Mouse (Mus musculus) granulocyte monocyte progenitor cell, adult 5-6 weeks (primary cell): ENCODE measurements at regions not wholly inside any gene's neighbourhood (a gene's known extent, or its start where the extent isn't known, plus 50 kb on each side); places are given as distances from the start of the nearest gene placed in this dataset.

ENCODE experiments used
- ATAC-seq: replicated peaks from 2 replicates; pipeline ENCODE4 v1.8.0; 2016; ENCODE audit warnings: mild to moderate bottlenecking, moderate TSS enrichment, inconsistent platforms; ENCODE audit not compliant: poor library complexity, severe bottlenecking

DNA sequence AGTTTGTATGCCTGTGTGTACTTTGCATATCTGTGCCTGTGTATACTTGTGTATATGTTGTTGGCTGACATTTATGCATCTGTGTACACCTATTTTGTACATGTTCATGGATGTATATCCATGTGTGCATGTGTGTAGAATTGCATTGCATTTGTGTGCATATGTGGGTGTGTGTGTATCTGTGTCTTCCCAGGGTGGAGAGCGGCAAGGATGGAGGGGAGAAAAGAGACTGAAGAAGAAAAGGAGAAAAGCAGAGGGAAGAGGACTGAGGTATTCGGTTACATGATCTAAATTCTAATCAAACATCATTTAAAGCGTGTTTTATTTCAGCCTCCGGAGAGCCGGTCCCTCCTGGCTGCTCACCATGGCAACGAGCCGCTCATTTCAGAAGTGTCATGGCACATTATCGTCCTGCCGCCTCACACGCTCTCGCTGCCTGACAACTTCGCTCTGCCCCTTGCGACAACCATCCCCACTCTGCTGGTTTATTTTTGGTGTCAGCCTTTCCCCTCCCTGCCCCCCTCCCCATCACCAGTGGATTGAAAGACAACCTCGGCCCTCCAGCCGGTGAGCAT is 58.6 kb downstream of the Mrm1 start:
- no peak for ATAC-seq

DNA sequence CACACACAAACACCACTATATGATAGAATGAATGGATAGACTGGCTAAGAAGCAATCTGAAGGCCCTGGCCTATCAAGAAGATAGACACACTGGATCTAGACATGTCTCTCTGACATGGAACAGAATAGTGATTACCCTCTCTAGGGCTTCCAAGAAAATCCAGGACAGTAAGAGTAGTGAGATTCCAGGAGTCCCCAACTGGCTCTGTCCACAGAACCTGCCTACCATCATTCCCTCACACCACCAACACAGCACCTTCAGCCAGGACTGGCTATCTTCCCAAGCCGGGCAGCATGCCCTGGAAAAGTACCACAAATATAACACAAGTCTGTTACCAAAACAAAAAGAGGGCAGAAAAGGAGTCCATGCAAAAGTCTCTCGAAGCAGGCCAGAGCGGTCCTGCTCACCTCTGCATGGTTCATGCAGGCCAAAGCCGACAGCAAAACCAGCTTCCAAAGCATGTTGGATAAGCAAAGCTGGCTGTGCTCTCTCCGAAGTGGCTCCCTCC is 59.8 kb downstream of the Mrm1 start:
- ATAC-seq: no peak

DNA sequence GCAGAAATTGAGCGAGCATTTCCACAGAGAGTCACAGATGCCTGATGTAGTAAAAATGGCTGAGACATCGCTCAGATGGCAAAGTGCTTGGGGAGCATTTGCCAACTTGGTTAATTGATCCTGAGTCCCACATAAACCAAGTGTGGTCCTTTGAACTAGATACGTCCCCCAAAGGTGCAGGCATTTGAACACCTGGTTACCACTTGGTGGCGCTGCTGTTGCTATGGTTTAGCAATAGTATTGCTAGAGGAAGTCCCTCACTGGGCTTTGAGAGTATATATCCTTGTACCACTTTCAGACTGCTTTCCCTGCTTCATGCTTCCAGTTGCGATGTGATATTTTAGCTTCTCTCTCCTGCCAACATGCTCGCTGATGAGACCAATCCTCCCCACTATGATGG is 67.3 kb downstream of the Mrm1 start:
- ATAC-seq: no peak

- no peak for ATAC-seq
Measured at GRCm38 (mm10) chr11:84749490-84750349, 69.6 kb downstream of the Mrm1 start.

DNA sequence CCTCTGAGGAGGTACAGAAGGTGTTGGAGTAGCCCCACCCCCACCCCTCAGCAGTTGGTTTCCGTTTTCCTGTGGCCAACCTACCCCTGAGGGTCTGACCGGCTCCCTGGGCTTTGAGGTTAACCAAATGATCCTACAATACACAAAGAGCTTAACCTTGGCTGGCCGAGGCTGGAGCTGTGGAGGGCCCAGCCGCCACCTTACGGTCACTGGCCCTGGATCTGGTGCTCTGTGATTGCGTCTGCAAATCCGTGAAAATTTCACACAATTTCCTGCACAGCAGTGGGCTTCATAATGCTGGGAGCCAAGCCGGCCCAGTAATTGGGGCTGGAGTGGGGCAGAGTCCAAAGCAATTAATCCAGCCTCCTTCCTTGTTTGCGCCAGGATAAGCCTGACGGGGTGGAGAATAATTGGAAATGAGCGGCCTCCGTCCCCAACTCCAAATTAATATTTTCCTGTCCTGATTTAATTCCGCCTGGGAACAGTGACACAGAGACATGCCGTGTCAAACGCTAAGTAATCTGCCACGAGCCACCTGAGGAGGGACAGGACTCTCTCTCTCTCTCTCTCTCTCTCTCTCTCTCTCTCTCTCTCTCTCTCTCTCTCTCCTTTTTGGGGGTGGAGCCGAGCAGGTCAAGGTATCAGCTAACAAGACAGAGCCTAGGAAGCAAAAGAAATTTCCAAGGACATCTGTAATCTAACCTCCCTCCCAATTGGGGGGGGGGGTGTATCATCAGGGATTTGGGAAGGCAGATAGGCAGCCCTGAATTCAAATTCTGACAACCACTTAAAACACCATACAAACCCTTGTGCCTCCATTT is 80.3 kb downstream of the Mrm1 start:
- no peak for ATAC-seq

DNA sequence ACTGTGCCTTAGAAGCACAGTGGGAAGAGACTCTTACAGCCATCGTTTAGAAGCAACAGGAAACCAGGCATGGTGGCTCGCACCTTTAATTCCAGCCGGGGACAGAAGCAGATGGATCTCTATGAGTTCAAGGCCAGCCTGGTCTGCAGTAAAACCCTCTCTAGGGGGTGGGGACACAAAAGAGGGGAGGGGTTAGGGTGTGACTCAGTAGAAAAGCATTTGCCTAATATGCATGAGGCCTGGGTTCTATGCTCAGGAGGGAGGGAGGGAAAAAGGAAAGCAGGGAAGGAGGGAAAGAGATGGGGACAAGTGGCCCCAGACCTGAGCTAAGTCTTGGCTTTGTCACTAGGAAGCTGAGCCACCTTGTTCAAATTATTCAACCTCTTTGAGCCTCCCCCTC is 81.2 kb downstream of the Mrm1 start:
- no peak for ATAC-seq

- no peak for ATAC-seq
Measured at GRCm38 (mm10) chr11:84731890-84732289, 87.4 kb downstream of the Mrm1 start.

GRCm38 (mm10) chr11:84730218-84730617 is 89.1 kb downstream of the Mrm1 start:
- ATAC-seq: no peak

DNA sequence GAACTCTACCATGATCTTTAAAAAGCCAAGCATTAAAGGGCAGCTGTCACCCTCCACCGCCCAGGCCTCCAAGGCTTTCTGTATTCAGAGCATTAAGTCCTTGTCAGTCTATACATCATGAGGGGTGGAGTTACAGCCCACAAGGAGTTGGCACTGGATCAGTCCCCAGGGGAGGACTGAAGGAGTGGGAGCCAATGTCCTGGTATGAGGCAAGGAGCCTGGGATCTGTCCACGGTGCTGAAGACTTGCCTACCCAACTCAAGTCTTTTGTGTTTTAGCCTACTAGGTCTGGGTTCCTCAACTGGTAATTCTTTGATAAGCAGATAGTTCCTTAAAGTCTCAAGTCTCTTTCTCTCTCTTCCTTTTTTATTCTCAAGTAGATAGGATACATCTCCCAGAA is 90.1 kb downstream of the Mrm1 start:
- no peak for ATAC-seq

- ATAC-seq: no peak
Measured at GRCm38 (mm10) chr11:84725936-84726613, 93.2 kb downstream of the Mrm1 start.

DNA sequence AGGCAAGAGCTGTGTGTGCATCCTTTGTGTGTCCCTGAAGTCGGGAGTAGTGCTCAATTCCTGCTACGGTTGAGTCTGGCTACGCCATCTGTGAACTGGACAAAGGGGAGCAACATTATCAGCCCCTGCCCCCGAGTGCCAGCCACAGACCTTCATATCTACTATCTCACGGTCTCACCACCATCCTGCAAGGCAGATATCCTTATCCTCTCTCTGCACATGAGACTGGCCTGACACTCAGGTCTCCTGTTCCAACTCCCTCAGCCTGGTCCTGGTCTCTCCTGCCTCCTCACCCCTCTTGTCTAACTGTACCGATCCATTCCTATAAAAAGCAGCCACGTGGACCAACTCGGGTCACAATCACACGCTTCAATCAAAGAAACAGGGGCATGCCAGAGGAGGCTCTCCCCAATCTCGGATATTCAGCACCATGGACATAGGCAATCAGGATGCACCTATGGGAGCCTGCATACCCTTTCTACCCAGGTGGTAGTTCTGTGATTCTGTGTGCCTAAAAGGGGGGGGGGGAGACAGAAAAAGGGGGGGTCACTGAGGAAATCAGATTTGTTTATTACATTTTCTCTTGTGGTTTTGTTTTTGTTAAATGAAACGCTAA is 94.0 kb downstream of the Mrm1 start:
- no peak for ATAC-seq

DNA sequence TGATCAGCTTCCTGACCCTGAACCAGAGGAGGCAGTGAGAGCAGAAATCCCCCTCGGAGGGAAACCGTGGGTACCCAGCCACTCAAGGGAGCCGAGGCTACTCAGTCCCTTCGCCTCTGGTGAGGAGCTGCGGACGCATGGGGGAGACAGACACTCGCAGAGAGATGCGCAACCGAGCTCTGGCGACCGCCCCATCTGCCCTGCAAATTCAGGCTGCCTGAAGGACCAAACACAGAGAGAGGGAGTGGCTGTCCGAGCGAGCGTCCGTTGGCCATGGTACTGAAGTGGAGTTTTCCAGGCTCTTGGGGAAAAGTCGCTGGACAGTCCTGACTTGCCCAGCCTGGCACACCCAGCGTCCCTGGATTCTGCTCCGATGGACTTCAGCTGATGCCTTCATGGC is 95.2 kb downstream of the Mrm1 start:
- ATAC-seq: no peak

DNA sequence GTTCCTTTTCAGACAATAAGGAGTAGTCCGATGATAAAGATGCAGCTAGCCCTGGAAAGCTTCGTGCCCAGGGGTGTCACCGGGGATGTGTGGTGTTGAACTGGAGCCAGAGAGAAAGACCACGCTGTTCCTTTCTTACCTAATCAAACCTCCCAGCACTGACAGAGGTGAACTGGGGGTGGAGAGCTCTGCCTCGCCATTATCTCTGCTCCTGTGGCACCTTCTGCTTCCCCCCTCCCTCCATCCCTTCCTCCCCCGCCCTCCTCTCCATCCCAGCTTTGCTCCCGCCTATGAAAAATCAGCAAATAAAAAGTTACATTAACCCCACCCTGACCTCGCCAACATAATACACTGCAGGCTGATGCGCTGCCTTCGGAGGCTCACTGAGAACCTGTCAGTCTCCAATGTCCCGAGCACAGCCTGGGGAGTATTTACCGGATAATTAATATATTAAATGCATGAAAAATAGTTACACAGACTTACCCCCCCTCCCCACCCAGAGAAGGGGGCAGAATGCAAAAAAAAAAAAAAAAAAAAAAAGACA is 96.6 kb downstream of the Mrm1 start:
- no peak for ATAC-seq

DNA sequence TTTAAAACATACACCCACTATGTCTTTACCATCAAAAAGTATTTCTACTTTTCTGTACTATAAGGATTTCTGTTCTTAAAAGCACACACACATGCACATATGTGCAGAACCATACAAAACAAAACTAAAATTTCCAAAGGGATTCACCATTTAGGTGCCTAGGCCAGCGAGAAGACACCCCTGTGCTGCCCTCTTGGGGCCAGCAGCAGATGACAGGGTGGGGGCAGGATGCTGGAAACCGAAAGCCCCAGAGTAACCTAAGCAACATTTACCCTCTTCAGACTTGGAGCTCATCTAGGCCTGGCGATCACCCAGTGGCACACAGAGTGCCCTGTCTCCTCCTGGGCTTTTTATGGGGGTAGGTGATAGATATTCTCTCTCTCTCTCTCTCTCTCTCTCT is 97.3 kb downstream of the Mrm1 start:
- no peak; the same call in 1 of the 2 replicates for ATAC-seq

- no peak for ATAC-seq
Measured at GRCm38 (mm10) chr11:84721150-84721549, 98.2 kb downstream of the Mrm1 start.

DNA sequence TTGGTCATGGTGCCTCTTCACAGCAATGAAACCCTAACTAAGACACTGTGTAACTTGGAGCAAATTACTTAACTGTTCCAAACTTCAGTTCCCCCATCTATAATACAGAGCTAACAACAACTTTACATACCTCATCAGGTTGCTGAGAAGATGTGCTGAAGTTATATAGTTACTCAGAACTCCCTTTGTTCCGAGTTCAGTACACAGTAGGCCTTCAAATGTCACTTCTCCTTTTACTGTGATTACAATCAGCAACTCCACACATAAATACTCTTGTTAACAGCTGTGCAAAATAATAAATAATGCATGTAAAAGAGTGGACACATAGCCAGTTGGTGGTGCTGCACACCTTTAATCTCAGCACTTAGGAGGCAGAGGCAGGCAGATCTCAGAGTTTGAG is 99.5 kb downstream of the Mrm1 start:
- no peak for ATAC-seq

- no peak for ATAC-seq
Measured at GRCm38 (mm10) chr11:84712731-84713130, 106.6 kb downstream of the Mrm1 start.

DNA sequence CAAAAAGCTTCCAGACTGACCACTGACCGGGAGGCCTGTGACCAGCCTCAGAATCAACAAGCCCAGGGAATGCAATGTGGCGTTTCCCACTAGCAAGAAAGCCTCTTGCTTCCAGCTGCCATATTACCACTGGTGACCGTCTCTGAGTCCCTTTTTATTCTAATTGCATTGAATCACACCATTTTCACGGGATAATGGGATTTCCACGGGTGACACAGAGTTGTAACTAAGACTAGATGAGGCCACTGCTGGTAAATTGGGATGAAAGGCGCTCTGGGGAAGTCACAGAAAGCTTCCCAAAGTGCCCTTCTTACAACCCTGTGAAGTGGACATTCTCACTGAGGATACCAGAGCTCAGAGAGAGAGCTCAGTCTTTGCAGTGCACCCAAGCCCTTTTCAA is 107.4 kb downstream of the Mrm1 start:
- ATAC-seq: no peak

GRCm38 (mm10) chr11:84708222-84708730 is 111.0 kb downstream of the Mrm1 start:
- no peak for ATAC-seq

GRCm38 (mm10) chr11:84707772-84708171 is 111.5 kb downstream of the Mrm1 start:
- no peak; the same call in 1 of the 2 replicates for ATAC-seq
